Mouse (Mus musculus) forebrain, embryonic 12.5 days (tissue): ENCODE data around the gene Celf2. TPM values are rescaled to one million over a fixed set of nuclear protein-coding genes. Genes with fewer than 3 reads are reported as not detected.
"Not testable (repeated sequence)": the region's sequence is repeated elsewhere in the genome, so short reads cannot be mapped to it uniquely, and the experiment has no call there.

Experiments
- ATAC-seq: fragments of 200-750 bp; cut with Nextera tagmentation; 2 replicates; pipeline ENCODE4 v1.8.0; 2017; ENCODE audit warnings: moderate TSS enrichment; ENCODE audit not compliant: low FRiP score
- H3K27ac ChIP-seq: fragments of 300-500 bp; sonication (generic); 2 replicates; pipeline ENCODE4 v1.5.1; 2016; ENCODE audit warnings: mild to moderate bottlenecking
- H3K27me3 ChIP-seq: fragments of 300-500 bp; sonication (generic); 2 replicates; pipeline ENCODE4 v1.6.1; 2016; ENCODE audit warnings: mild to moderate bottlenecking
- H3K36me3 ChIP-seq: fragments of 300-500 bp; sonication (generic); replicated peaks from 2 replicates; pipeline ENCODE4 v1.6.1; 2016; ENCODE audit warnings: mild to moderate bottlenecking
- H3K4me1 ChIP-seq: fragments of 300-500 bp; sonication (generic); 2 replicates; pipeline ENCODE4 v1.6.1; 2016
- H3K4me2 ChIP-seq: fragments of 300-500 bp; sonication (generic); 2 replicates; pipeline ENCODE4 v1.6.1; 2016; ENCODE audit warnings: mild to moderate bottlenecking, moderate library complexity
- H3K4me3 ChIP-seq: fragments of 300-500 bp; sonication (generic); replicated peaks from 2 replicates; pipeline ENCODE4 v1.5.1; 2016; ENCODE audit warnings: mild to moderate bottlenecking
- H3K9ac ChIP-seq: fragments of 300-500 bp; sonication (generic); 2 replicates; pipeline ENCODE4 v1.6.1; 2016; ENCODE audit warnings: mild to moderate bottlenecking
- H3K9me3 ChIP-seq: fragments of 300-500 bp; sonication (generic); 2 replicates; pipeline ENCODE4 v1.6.1; 2016
- WGBS: fragments of 180-500 bp; shearing (Covaris S2); methylation state at CpG from one replicate; pipeline ENCODE4 v1.1.7; 2016; 5-methylcytosine and 5-hydroxymethylcytosine counted together
- polyA plus RNA-seq: library from polyadenylated mRNA; unstranded; fragments of >200 nt; fragmentation: Nextera tagmentation; extraction: Ambion mirVana; gene quantifications from 2 replicates; pipeline ENCODE4 v1.2.1, GENCODE M21; 2016

Gene Celf2
- polyA plus RNA-seq: 167 and 168 TPM in 2 replicates

- H3K27me3 ChIP-seq, H3K36me3 ChIP-seq, H3K4me1 ChIP-seq, H3K4me3 ChIP-seq, H3K9me3 ChIP-seq, H3K27ac ChIP-seq, H3K9ac ChIP-seq, H3K4me2 ChIP-seq, ATAC-seq: not testable (repeated sequence)
- 90% methylated on average over 9 of the region's 9 CpGs for WGBS
Observed at GRCm38 (mm10) chr2:7509463-7509862, at the start of gene Celf2. Celf2 (minus strand) TSS chr2:7509563.

- no peak for ATAC-seq
- no peak overlapping the region for H3K27ac ChIP-seq
- no peak overlapping the region for H3K4me2 ChIP-seq
- no peak overlapping the region for H3K4me3 ChIP-seq
- H3K36me3 ChIP-seq: no peaks in the 10 kb centered on the region
- no peak overlapping the region for H3K9ac ChIP-seq
- H3K27me3 ChIP-seq: no peaks in the 10 kb centered on the region
- no peaks in the 10 kb centered on the region for H3K9me3 ChIP-seq
- 48% methylated on average over 4 of the region's 4 CpGs for WGBS
- H3K4me1 ChIP-seq: no peaks in the 10 kb centered on the region
Observed at GRCm38 (mm10) chr2:7555144-7555892, 46.0 kb upstream of the Celf2 start.

- H3K27ac ChIP-seq: no peak overlapping the region
- no peak for ATAC-seq
- WGBS: 53% methylated on average over 1 of the region's 1 CpGs
- no peaks in the 10 kb centered on the region for H3K36me3 ChIP-seq
- no peaks in the 10 kb centered on the region for H3K4me1 ChIP-seq
- no peaks in the 10 kb centered on the region for H3K27me3 ChIP-seq
- no peak overlapping the region for H3K4me3 ChIP-seq
- no peak overlapping the region for H3K4me2 ChIP-seq
- H3K9ac ChIP-seq: no peak overlapping the region
- no peaks in the 10 kb centered on the region for H3K9me3 ChIP-seq
Observed at GRCm38 (mm10) chr2:7554601-7555000, 45.2 kb upstream of the Celf2 start.

GRCm38 (mm10) chr2:7552887-7553286, 43.5 kb upstream of the Celf2 start:
- Histone ChIP-seq H3K9me3 (no peaks in the 10 kb centered on the region), H3K36me3 (no peaks in the 10 kb centered on the region), H3K27ac (no peak overlapping the region), H3K4me2 (no peak overlapping the region), H3K4me1 (no peaks in the 10 kb centered on the region), H3K4me3 (no peak overlapping the region), H3K27me3 (no peaks in the 10 kb centered on the region), H3K9ac (no peak overlapping the region)
- 77% methylated on average over 3 of the region's 3 CpGs for WGBS
- ATAC-seq: no peak

DNA sequence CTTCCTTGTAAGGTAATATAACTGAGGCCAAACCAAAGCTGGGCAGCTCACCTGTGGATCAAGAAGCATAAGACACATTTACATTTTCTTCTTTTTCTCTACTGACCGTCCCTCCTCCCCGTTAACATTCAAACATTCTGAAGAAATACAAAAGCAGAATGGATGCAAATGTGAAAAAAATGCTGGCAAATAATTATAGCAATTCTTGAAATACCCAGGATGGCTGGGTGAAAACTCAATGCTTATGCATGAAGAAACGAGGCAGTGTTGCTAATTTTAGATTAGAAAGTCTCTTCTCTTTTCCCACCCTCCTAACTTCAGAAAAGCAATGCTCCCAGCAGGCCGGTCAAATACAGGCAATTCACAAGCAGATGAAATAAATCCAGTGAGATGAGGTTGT, 39.5 kb upstream of the Celf2 start:
- no peaks in the 10 kb centered on the region for H3K36me3 ChIP-seq
- no peak overlapping the region for H3K4me3 ChIP-seq
- H3K4me1 ChIP-seq: no peaks in the 10 kb centered on the region
- H3K9ac ChIP-seq: no peak overlapping the region
- no peak overlapping the region for H3K4me2 ChIP-seq
- 66% methylated on average over 4 of the region's 4 CpGs for WGBS
- no peak overlapping the region for H3K27ac ChIP-seq
- H3K27me3 ChIP-seq: no peaks in the 10 kb centered on the region
- no peaks in the 10 kb centered on the region for H3K9me3 ChIP-seq
- ATAC-seq: no peak

GRCm38 (mm10) chr2:7534615-7535204, 25.3 kb upstream of the Celf2 start:
- Histone ChIP-seq H3K9me3 (no peaks in the 10 kb centered on the region), H3K4me1 (peaks cover 13% of the 10 kb centered on the region), H3K9ac (no peak overlapping the region), H3K4me3 (no peak overlapping the region), H3K4me2 (no peak overlapping the region), H3K36me3 (no peaks in the 10 kb centered on the region), H3K27me3 (no peaks in the 10 kb centered on the region), H3K27ac (no peak overlapping the region)
- no peak for ATAC-seq
- WGBS: 97% methylated on average over 5 of the region's 5 CpGs

GRCm38 (mm10) chr2:7534195-7534594, 24.8 kb upstream of the Celf2 start:
- 72% methylated on average over 2 of the region's 2 CpGs for WGBS

DNA sequence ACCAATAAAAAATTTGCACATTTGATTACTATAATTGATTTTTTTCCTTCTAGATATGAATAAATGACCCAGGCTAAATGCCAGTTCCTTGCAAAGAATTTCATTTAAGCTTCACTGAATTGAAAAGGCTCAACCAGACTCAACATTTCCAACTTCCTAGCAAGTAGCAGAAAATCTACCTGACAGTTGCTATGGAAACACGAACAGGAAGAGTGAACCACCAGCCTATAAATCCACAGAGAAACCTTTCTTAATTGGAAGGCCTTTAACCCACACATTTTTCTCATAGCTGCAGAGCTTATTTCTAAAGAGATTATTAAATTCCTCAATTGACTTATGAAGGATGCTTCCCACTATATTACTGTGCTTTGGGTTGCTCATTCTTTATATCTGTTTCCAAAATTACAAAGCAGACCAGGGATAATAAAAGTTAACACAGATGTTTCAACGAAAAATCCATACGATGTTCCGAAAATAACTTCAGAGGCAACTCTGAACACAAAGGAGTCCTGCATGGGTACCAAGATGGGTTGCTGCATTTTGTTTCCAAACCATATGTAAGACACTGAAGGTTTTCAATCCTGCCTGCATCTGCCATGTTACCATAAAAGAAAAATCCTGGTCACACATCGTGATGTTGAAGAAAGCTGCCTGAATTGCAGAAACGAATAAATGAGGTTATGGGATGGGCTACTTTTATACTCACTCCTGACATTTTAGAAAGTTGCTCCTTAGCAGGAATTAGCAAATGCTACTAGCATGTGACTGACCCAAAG, 22.0 kb upstream of the Celf2 start:
- 69% methylated on average over 6 of the region's 6 CpGs for WGBS
- Histone ChIP-seq H3K27ac (no peak overlapping the region), H3K4me2 (no peak overlapping the region), H3K4me1 (peaks cover 23% of the 10 kb centered on the region), H3K27me3 (no peaks in the 10 kb centered on the region), H3K9ac (no peak overlapping the region), H3K36me3 (no peaks in the 10 kb centered on the region), H3K9me3 (no peaks in the 10 kb centered on the region), H3K4me3 (no peak overlapping the region)
- peak; percentile 21; the same call in 1 of the 2 replicates for ATAC-seq

More at GRCm38 (mm10) chr2:7534195-7534594, 24.8 kb upstream of the Celf2 start:
- ATAC-seq: no peak
- Histone ChIP-seq H3K27ac (no peak overlapping the region), H3K4me2 (no peak overlapping the region), H3K9ac (no peak overlapping the region), H3K4me3 (no peak overlapping the region), H3K27me3 (no peaks in the 10 kb centered on the region), H3K9me3 (no peaks in the 10 kb centered on the region), H3K36me3 (no peaks in the 10 kb centered on the region), H3K4me1 (peaks cover 17% of the 10 kb centered on the region)

GRCm38 (mm10) chr2:7530461-7531184, 21.3 kb upstream of the Celf2 start:
- Histone ChIP-seq H3K4me3 (no peak overlapping the region), H3K36me3 (no peaks in the 10 kb centered on the region), H3K9ac (no peak overlapping the region), H3K4me1 (peaks cover 26% of the 10 kb centered on the region), H3K27ac (peak overlapping the region; percentile 22), H3K4me2 (no peak overlapping the region), H3K9me3 (no peaks in the 10 kb centered on the region), H3K27me3 (no peaks in the 10 kb centered on the region)
- ATAC-seq: peak; percentile 62; the same call in 1 of the 2 replicates
- WGBS: 25% methylated on average over 8 of the region's 8 CpGs

DNA sequence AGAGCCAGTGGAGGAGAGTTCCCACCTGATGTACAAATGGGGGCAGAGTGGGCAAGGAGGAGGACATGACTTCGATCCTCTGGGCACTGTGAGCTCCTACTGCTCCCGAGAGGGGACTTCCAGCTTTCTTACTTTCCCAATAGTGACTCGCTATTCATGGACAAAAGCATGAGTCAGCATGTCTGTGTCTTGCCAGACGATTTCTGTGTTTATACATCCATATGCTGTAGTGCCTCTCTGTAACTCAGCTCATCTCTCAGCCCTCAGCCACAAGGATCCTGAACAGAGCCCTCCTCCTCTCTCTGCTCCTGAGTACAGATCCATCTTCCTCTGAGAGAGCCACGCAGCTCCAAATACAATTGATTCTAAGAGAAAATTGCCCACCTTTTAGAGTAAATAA, 20.3 kb upstream of the Celf2 start:
- H3K4me3 ChIP-seq: no peak overlapping the region
- ATAC-seq: no peak; the same call in 1 of the 2 replicates
- no peaks in the 10 kb centered on the region for H3K9me3 ChIP-seq
- H3K9ac ChIP-seq: no peak overlapping the region
- no peak overlapping the region for H3K27ac ChIP-seq
- peaks cover 26% of the 10 kb centered on the region for H3K4me1 ChIP-seq
- 59% methylated on average over 5 of the region's 5 CpGs for WGBS
- H3K27me3 ChIP-seq: no peaks in the 10 kb centered on the region
- H3K4me2 ChIP-seq: no peak overlapping the region
- no peaks in the 10 kb centered on the region for H3K36me3 ChIP-seq

DNA sequence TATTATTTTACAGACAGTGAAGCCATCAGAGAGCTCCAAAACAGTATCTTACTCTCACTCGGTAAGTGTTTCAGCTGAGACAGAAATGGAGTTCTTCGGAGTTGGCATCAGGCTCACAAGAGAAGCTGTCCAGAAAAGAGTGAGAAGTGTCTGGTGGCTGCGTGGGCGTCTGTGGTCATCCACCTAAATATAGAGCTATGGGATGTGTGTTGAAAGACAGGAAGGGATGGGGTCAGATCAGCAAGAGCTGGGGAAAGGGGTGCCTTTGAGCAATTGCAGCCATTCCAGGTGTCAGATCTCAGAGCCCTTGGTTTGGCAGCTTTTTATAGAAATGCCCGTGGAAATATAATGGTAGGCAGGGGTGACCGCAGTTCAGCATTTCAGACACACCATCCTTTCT, 17.3 kb upstream of the Celf2 start:
- H3K4me3 ChIP-seq: no peak overlapping the region
- H3K4me2 ChIP-seq: no peak overlapping the region
- H3K9ac ChIP-seq: no peak overlapping the region
- no peaks in the 10 kb centered on the region for H3K36me3 ChIP-seq
- peaks cover 26% of the 10 kb centered on the region for H3K4me1 ChIP-seq
- H3K27me3 ChIP-seq: no peaks in the 10 kb centered on the region
- ATAC-seq: no peak
- no peak overlapping the region for H3K27ac ChIP-seq
- no peaks in the 10 kb centered on the region for H3K9me3 ChIP-seq
- WGBS: 47% methylated on average over 6 of the region's 6 CpGs

GRCm38 (mm10) chr2:7519473-7519872, 10.1 kb upstream of the Celf2 start:
- Histone ChIP-seq H3K4me1 (no peaks in the 10 kb centered on the region), H3K4me3 (no peak overlapping the region), H3K27me3 (no peaks in the 10 kb centered on the region), H3K36me3 (no peaks in the 10 kb centered on the region), H3K4me2 (no peak overlapping the region), H3K27ac (no peak overlapping the region), H3K9ac (no peak overlapping the region), H3K9me3 (no peaks in the 10 kb centered on the region)
- no peak for ATAC-seq
- 92% methylated on average over 1 of the region's 1 CpGs for WGBS
